Mouse (Mus musculus): ENCODE data around the gene Ltbp3.

DNA sequence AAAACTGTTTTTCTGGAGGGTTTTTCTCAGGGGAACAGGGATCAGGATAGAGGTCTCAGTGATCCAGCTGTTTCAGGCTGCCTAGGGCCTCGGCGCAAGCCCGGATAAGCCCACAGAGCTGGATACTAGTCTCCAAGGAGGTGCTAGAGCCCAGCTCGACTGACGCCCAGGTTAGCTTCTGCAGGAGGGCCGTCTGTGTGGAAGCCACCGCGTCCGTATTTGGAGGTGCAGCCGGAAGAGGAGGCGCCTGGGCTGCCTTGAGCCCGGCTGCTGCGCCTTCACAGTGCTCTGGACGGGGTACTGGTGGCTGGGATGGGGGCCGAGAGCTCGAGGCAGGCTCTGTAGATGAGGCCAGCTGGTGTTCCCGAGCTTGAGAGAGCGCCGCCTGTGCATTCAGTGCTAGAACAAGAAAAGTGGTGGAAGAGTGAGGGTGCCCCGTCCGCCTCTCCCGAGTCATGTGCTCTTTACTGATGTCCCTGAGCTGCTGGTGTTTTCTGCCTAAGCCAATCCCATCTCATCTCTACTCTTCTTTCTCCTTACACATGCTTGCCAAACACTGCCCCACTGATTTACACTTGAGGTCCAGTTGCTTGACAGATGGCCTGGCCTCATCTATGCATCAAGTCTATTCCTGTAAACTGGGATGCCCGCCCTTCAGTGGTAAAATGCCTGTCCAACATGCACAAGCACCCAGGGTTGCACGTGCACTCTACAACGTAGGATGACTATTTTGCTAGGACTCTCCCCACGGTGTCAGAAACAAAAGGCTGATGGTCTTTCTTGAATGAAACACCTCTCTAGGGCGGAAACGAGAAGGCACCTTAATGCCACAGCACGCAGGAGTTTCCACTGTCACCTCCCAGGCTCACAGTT, 10.2 kb upstream of the Ltbp3 start:
- TF ChIP-seq GATA1 (IDR thresholded peaks at IDR 0.05; ENCODE audit: low read length) (no peak), TAL1 (IDR thresholded peaks at IDR 0.05; ENCODE audit: low read length) (no peak)

Measured in erythroblast, embryonic 14.5 days (primary cell).